Mouse (Mus musculus): ENCODE data around the gene Bcl2a1d.
"Not testable (repeated sequence)": the region's sequence is repeated elsewhere in the genome, so short reads cannot be mapped to it uniquely, and the experiment has no call there.

- not testable (repeated sequence) for TF ChIP-seq MYOG (IDR thresholded peaks at IDR 0.05; ENCODE audit: control insufficient read depth in 1 of 3, insufficient read depth in 1 of 3, insufficient read length in 2 of 3, low read depth in 2 of 3); MAX (IDR thresholded peaks at IDR 0.05; ENCODE audit: low read depth); POLR2A (IDR thresholded peaks at IDR 0.05; ENCODE audit: insufficient read length, low read depth); POLR2AphosphoS2 (IDR thresholded peaks at IDR 0.05; ENCODE audit: insufficient read length, low read depth); TCF12 (IDR thresholded peaks at IDR 0.05; ENCODE audit: insufficient read depth, poor library complexity, severe bottlenecking); MYOD1 (IDR thresholded peaks at IDR 0.05; ENCODE audit: control insufficient read depth in 1 of 3, insufficient read length in 2 of 3, low read depth in 2 of 3); TCF3 (IDR thresholded peaks at IDR 0.05; ENCODE audit: insufficient read length, low read depth)
Measured at GRCm38 (mm10) chr9:88691307-88691706, 40.4 kb downstream of the Bcl2a1d start.

Measured in myocyte (in vitro differentiated cells).